Mouse (Mus musculus) bone marrow macrophage, adult 2 months (primary cell): ENCODE data around the gene Tut7.
"Not testable (repeated sequence)": the region's sequence is repeated elsewhere in the genome, so short reads cannot be mapped to it uniquely, and the experiment has no call there.

Source experiments
- CTCF ChIP-seq: IDR thresholded peaks from 2 replicates; pipeline ENCODE4 v1.5.1; 2012; ENCODE audit warnings: low read depth, mild to moderate bottlenecking, low read length, moderate library complexity
- POLR2A ChIP-seq: IDR thresholded peaks from 2 replicates; pipeline ENCODE4 v1.6.1; 2012; ENCODE audit warnings: mild to moderate bottlenecking, low read depth, low read length, borderline replicate concordance

DNA sequence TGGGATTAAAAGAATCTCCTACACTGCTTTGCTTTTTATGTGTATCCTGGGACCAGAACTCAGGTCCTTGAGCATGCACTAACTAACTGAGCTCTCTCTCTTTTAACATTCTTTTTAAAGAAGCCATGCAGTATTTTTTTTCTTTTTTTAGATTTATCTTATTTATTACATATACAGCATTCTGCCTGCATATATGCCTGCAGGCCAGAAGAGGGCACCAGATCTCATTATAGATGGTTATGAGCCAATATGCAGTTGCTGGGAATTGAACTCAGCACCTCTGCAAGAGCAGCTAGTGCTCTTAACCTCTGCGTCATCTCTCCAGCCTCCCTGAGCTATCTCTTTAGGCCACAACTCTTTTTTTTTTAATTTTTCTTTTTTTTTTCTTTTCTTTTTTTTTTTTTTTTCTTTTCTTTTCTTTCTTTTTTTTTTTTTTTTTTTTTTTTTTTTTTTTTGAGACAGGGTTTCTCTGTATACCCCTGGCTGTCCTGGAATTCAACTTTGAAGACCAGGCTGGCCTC lies 43.1 kb downstream of the Tut7 start:
- not testable (repeated sequence) for TF ChIP-seq POLR2A, CTCF
